Mouse (Mus musculus) liver, postnatal 0 days (tissue): ENCODE results near the gene Btbd9. TPM values are rescaled to one million over a fixed set of nuclear protein-coding genes. Genes with fewer than 3 reads are reported as not detected.

Experiments used
- ATAC-seq: fragments of 200-750 bp; cut with Nextera tagmentation; 2 replicates; pipeline ENCODE4 v1.8.0; 2017; ENCODE audit warnings: mild to moderate bottlenecking, moderate library complexity
- DNase-seq: peaks from one replicate; pipeline ENCODE4 v3.0.0-alpha.2; 2016
- H3K27ac ChIP-seq: fragments of 300-500 bp; sonication (generic); 2 replicates; pipeline ENCODE4 v1.5.1; 2014; ENCODE audit warnings: antibody characterized with exemption, moderate library complexity, mild to moderate bottlenecking, low read depth
- H3K27me3 ChIP-seq: fragments of 300-500 bp; sonication (generic); 2 replicates; pipeline ENCODE4 v1.6.1; 2014; ENCODE audit warnings: low read length, control low read depth, mixed read lengths; ENCODE audit not compliant: insufficient read depth
- H3K36me3 ChIP-seq: fragments of 300-500 bp; sonication (generic); replicated peaks from 2 replicates; pipeline ENCODE4 v1.6.1; 2014; ENCODE audit warnings: mild to moderate bottlenecking, control low read depth, low read length, moderate library complexity, mixed read lengths; ENCODE audit not compliant: insufficient read depth
- H3K4me1 ChIP-seq: fragments of 300-500 bp; sonication (generic); 2 replicates; pipeline ENCODE4 v1.6.1; 2014; ENCODE audit warnings: antibody characterized with exemption, mild to moderate bottlenecking, control low read depth; ENCODE audit not compliant: insufficient read depth
- H3K4me2 ChIP-seq: fragments of 300-500 bp; sonication (generic); 2 replicates; pipeline ENCODE4 v1.6.1; 2014; ENCODE audit warnings: low read depth, mild to moderate bottlenecking, low read length, moderate library complexity, mixed read lengths
- H3K4me3 ChIP-seq: fragments of 300-500 bp; sonication (generic); 2 replicates; pipeline ENCODE4 v1.5.1; 2014; ENCODE audit warnings: low read depth, low read length
- H3K9ac ChIP-seq: fragments of 300-500 bp; sonication (generic); replicated peaks from 2 replicates; pipeline ENCODE4 v1.6.1; 2014; ENCODE audit warnings: mild to moderate bottlenecking, moderate library complexity
- H3K9me3 ChIP-seq: fragments of 300-500 bp; sonication (generic); 2 replicates; pipeline ENCODE4 v1.6.1; 2016; ENCODE audit warnings: mild to moderate bottlenecking, control low read depth, low read length, mixed read lengths
- CTCF ChIP-seq: sonication (generic); IDR thresholded peaks from 2 replicates; pipeline ENCODE4 v1.5.1; 2016; ENCODE audit warnings: antibody characterized with exemption, low read depth
- EP300 ChIP-seq: IDR thresholded peaks from 2 replicates; pipeline ENCODE4 v1.6.1; 2016; ENCODE audit warnings: antibody characterized with exemption, low read depth, mild to moderate bottlenecking
- WGBS: fragments of 180-500 bp; shearing (Covaris S2); extraction: QIAGEN DNeasy Blood & Tissue Kit; methylation state at CpG from one replicate; pipeline ENCODE4 v1.1.7; 2014; ENCODE audit not compliant: insufficient replicate concordance; 5-methylcytosine and 5-hydroxymethylcytosine counted together
- polyA plus RNA-seq: library from polyadenylated mRNA; unstranded; fragments of >200 nt; fragmentation: Nextera tagmentation; extraction: Ambion mirVana; gene quantifications from 2 replicates; pipeline ENCODE4 v1.2.1, GENCODE M21; 2015

The Btbd9 gene
- polyA plus RNA-seq, 1 experiment from 2014 or later = 16.5 TPM

GRCm38 (mm10) chr17:30495567-30495966 is 80.7 kb downstream of the Btbd9 start:
- no peak for ATAC-seq
- Histone ChIP-seq H3K9me3 (no peaks in the 10 kb centered on the region), H3K4me2 (no peak overlapping the region)

GRCm38 (mm10) chr17:30495154-30495553 is 81.1 kb downstream of the Btbd9 start:
- TF ChIP-seq EP300 = no peak
- Histone ChIP-seq H3K4me3 (no peak overlapping the region), H3K27ac (no peak overlapping the region), H3K27me3 (no peaks in the 10 kb centered on the region), H3K9ac (no peak overlapping the region), H3K4me2 (no peak overlapping the region), H3K4me1 (no peaks in the 10 kb centered on the region), H3K36me3 (0 out of 2 replicates have a peak, but pooled peaks cover 3% of the 10 kb centered on the region), H3K9me3 (no peaks in the 10 kb centered on the region)
- 89% methylated on average over 2 of the region's 2 CpGs for WGBS
- ATAC-seq (no peak), DNase-seq (no peak)

More at GRCm38 (mm10) chr17:30495567-30495966, 80.7 kb downstream of the Btbd9 start:
- no peak overlapping the region for H3K27ac ChIP-seq
- TF ChIP-seq CTCF = no peak
- TF ChIP-seq EP300 = no peak
- H3K27me3 ChIP-seq = no peaks in the 10 kb centered on the region
- H3K9ac ChIP-seq = no peak overlapping the region
- no peak overlapping the region for H3K4me3 ChIP-seq
- H3K4me1 ChIP-seq = no peaks in the 10 kb centered on the region
- no peak for DNase-seq
- WGBS = 71% methylated on average over 2 of the region's 2 CpGs
- H3K36me3 ChIP-seq = 0 out of 2 replicates have a peak, but pooled peaks cover 3% of the 10 kb centered on the region

DNA sequence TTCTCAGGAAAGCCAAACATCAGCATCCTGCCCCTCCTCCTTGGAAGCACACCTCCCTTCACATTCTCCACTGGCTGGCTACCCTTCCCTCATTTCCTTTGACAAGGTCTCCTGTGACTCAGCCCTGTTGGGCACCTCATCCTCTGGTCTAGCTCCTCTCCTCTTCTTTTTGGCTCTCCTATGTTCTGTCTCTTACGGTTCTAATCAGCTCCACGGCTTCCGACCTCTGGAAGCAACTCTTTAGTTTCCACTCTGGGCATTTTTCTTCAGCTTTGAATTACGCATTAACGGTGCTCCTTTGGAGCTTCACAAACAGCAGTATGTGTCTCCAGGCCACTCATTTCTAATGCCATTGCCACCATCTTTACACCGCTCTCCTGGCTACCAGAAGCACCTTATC is 82.8 kb downstream of the Btbd9 start:
- H3K9ac ChIP-seq = no peak overlapping the region
- DNase-seq = no peak
- no peaks in the 10 kb centered on the region for H3K4me1 ChIP-seq
- no peaks in the 10 kb centered on the region for H3K9me3 ChIP-seq
- H3K27ac ChIP-seq = no peak overlapping the region
- 0 out of 2 replicates have a peak, but pooled peaks cover 3% of the 10 kb centered on the region for H3K36me3 ChIP-seq
- 89% methylated on average over 6 of the region's 6 CpGs for WGBS
- ATAC-seq = no peak
- no peak overlapping the region for H3K4me3 ChIP-seq
- no peaks in the 10 kb centered on the region for H3K27me3 ChIP-seq
- no peak overlapping the region for H3K4me2 ChIP-seq
- TF ChIP-seq EP300 (no peak), CTCF (no peak)

DNA sequence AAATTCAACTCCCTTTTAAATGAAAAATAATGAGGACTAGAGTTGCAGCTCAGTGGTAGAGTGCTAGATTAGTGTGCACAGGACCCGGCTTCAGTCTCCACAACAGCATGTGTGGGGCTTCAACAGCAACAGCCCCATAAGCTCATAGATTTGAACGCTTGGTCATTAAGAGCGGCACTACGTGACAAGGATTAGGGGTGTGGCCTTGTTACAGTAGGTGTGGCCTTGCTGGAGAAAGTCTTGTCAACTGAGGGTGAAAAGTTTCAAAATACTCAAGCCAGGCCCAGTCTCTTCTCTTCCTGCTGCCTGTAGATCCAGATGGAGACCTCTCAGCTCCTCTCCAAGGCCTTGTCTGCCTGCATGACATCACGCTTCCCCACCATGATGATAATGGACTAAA is 84.1 kb downstream of the Btbd9 start:
- 91% methylated on average over 5 of the region's 5 CpGs for WGBS
- no peak for DNase-seq
- H3K4me2 ChIP-seq = no peak overlapping the region

GRCm38 (mm10) chr17:30491601-30492000 is 84.7 kb downstream of the Btbd9 start:
- Histone ChIP-seq H3K9me3 (no peaks in the 10 kb centered on the region), H3K27me3 (no peaks in the 10 kb centered on the region), H3K4me3 (no peak overlapping the region), H3K4me1 (no peaks in the 10 kb centered on the region), H3K36me3 (0 out of 2 replicates have a peak, but pooled peaks cover 3% of the 10 kb centered on the region), H3K4me2 (no peak overlapping the region), H3K27ac (no peak overlapping the region), H3K9ac (no peak overlapping the region)
- no peak for DNase-seq
- 83% methylated on average over 8 of the region's 8 CpGs for WGBS
- ATAC-seq = no peak
- no peak for TF ChIP-seq EP300
- TF ChIP-seq CTCF = no peak

More for the DNA sequence above, 84.1 kb downstream of the Btbd9 start:
- Histone ChIP-seq H3K36me3 (0 out of 2 replicates have a peak, but pooled peaks cover 3% of the 10 kb centered on the region), H3K4me1 (no peaks in the 10 kb centered on the region), H3K9me3 (no peaks in the 10 kb centered on the region), H3K27ac (no peak overlapping the region), H3K9ac (no peak overlapping the region), H3K4me3 (no peak overlapping the region), H3K27me3 (no peaks in the 10 kb centered on the region)
- no peak for ATAC-seq
- no peak for TF ChIP-seq EP300
- TF ChIP-seq CTCF = no peak

DNA sequence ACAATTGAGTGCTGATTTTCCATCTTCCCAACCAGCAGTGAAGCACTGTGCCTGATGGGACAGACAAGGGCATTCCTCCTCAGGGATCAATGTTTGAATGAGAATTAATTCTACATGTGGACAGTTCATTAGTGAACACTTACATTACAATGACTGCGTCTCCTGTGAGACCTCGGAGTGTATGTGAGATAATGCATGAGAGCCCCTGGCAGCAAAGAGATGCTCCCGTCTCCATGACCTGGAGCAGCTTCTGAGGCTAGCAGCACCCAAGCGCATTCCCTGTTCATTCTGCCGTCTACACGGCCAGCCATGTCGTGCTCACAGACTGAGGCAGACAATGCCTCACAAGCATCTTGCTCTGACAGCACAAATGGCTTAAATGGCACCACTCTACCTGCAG is 85.7 kb downstream of the Btbd9 start:
- ATAC-seq (no peak), DNase-seq (no peak)
- H3K36me3 ChIP-seq = 0 out of 2 replicates have a peak, but pooled peaks cover 3% of the 10 kb centered on the region
- H3K4me2 ChIP-seq = no peak overlapping the region
- H3K4me3 ChIP-seq = no peak overlapping the region
- no peak overlapping the region for H3K27ac ChIP-seq
- H3K9me3 ChIP-seq = no peaks in the 10 kb centered on the region
- no peak overlapping the region for H3K9ac ChIP-seq
- no peaks in the 10 kb centered on the region for H3K27me3 ChIP-seq
- WGBS = 89% methylated on average over 7 of the region's 7 CpGs
- TF ChIP-seq CTCF (no peak), EP300 (no peak)
- H3K4me1 ChIP-seq = no peaks in the 10 kb centered on the region

- no peak for DNase-seq
- H3K4me3 ChIP-seq = no peak overlapping the region
- 81% methylated on average over 5 of the region's 5 CpGs for WGBS
- H3K4me2 ChIP-seq = no peak overlapping the region
- H3K9ac ChIP-seq = no peak overlapping the region
- no peak for ATAC-seq
- TF ChIP-seq EP300 (no peak), CTCF (no peak)
- H3K9me3 ChIP-seq = no peaks in the 10 kb centered on the region
- H3K36me3 ChIP-seq = 0 out of 2 replicates have a peak, but pooled peaks cover 3% of the 10 kb centered on the region
- H3K27ac ChIP-seq = no peak overlapping the region
- no peaks in the 10 kb centered on the region for H3K4me1 ChIP-seq
- H3K27me3 ChIP-seq = no peaks in the 10 kb centered on the region
Observed at GRCm38 (mm10) chr17:30490086-30490485, 86.2 kb downstream of the Btbd9 start.
